Mouse (Mus musculus): ENCODE results near the gene Lrrc55. TPM values are rescaled to one million over a fixed set of nuclear protein-coding genes. Genes with fewer than 3 reads are reported as not detected.
A peak's percentile ranks its signal among the peaks of the same experiment; 100 is the strongest.
"Not testable (repeated sequence)": the region's sequence is repeated elsewhere in the genome, so short reads cannot be mapped to it uniquely, and the experiment has no call there.

The Lrrc55 gene
- polyA plus RNA-seq (2012; rRNA removed): 0.52 and 0.61 TPM in 2 replicates

DNA sequence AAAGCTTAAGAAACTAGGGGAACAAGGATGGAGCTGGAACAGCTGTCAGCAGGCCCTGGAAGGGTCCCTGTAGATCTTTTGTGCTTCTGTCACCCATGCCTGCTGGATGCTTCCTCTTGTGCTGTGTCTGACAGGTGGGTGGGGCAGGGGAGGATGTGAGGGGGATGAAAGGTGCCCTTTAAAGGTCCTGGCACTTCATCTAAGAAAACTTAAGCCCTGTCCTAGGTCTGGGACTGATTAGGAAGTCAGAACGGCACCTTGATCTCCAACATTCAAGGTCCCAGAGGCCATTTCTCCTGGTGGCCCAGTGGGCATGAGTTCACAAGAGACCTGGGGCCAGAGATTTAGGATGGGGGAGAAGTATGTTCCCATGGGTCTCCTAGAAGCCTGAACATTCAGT is at the start of gene Lrrc55:
Gene Lrrc55, minus strand, starts transcription at position 297 of the 400 bp plus-strand sequence.
- 81% methylated on average over 1 of the region's 1 CpGs for WGBS
- Histone ChIP-seq H3K27me3 (replicated peaks; ENCODE audit: control insufficient read depth, insufficient read depth, low read length) (no peaks in the 10 kb centered on the region), H3K36me3 (ENCODE audit: control insufficient read depth, insufficient read depth, low read length) (no peaks in the 10 kb centered on the region), H3K4me1 (ENCODE audit: control insufficient read depth, insufficient read depth, low read length) (no peaks in the 10 kb centered on the region), H3K4me3 (ENCODE audit: insufficient read depth, low read depth, low read length) (0 out of 2 replicates have a peak within 1 kb of the TSS, but pooled peaks have one; percentile 15), H3K27ac (ENCODE audit: insufficient read depth, low read depth, low read length) (no peak within 1 kb of the TSS)
- TF ChIP-seq CTCF (conservative IDR thresholded peaks at IDR 0.05; ENCODE audit: insufficient read depth, insufficient read length, low read depth, low read length) (no peak), POLR2A (IDR thresholded peaks at IDR 0.05; ENCODE audit: low read depth, low read length) (no peak)
- no peak for DNase-seq

- Histone ChIP-seq H3K27me3 (replicated peaks; ENCODE audit: control insufficient read depth, insufficient read depth, low read length) (no peaks in the 10 kb centered on the region), H3K4me1 (ENCODE audit: control insufficient read depth, insufficient read depth, low read length) (no peaks in the 10 kb centered on the region), H3K4me3 (ENCODE audit: insufficient read depth, low read depth, low read length) (no peak overlapping the region), H3K27ac (ENCODE audit: insufficient read depth, low read depth, low read length) (no peak overlapping the region), H3K36me3 (ENCODE audit: control insufficient read depth, insufficient read depth, low read length) (no peaks in the 10 kb centered on the region)
- DNase-seq: peak; percentile 69
- TF ChIP-seq POLR2A (IDR thresholded peaks at IDR 0.05; ENCODE audit: low read depth, low read length) (no peak), CTCF (conservative IDR thresholded peaks at IDR 0.05; ENCODE audit: insufficient read depth, insufficient read length, low read depth, low read length) (peak; percentile 99)
- WGBS: under 1% methylated on average over 4 of the region's 4 CpGs
Observed at GRCm38 (mm10) chr2:85246506-85247082, 49.6 kb upstream of the Lrrc55 start.

- no peak overlapping the region for H3K27ac ChIP-seq (ENCODE audit: insufficient read depth, low read depth, low read length)
- WGBS: 73% methylated on average over 5 of the region's 5 CpGs
- no peaks in the 10 kb centered on the region for H3K36me3 ChIP-seq (ENCODE audit: control insufficient read depth, insufficient read depth, low read length)
- no peaks in the 10 kb centered on the region for H3K4me1 ChIP-seq (ENCODE audit: control insufficient read depth, insufficient read depth, low read length)
- DNase-seq: no peak
- H3K27me3 ChIP-seq (replicated peaks; ENCODE audit: control insufficient read depth, insufficient read depth, low read length): no peaks in the 10 kb centered on the region; the same call in 1 of the 2 replicates
- no peak for TF ChIP-seq CTCF (conservative IDR thresholded peaks at IDR 0.05; ENCODE audit: insufficient read depth, insufficient read length, low read depth, low read length)
- TF ChIP-seq POLR2A (IDR thresholded peaks at IDR 0.05; ENCODE audit: low read depth, low read length): no peak
- H3K4me3 ChIP-seq (ENCODE audit: insufficient read depth, low read depth, low read length): no peak overlapping the region
Observed at GRCm38 (mm10) chr2:85245737-85246136, 48.7 kb upstream of the Lrrc55 start.

DNA sequence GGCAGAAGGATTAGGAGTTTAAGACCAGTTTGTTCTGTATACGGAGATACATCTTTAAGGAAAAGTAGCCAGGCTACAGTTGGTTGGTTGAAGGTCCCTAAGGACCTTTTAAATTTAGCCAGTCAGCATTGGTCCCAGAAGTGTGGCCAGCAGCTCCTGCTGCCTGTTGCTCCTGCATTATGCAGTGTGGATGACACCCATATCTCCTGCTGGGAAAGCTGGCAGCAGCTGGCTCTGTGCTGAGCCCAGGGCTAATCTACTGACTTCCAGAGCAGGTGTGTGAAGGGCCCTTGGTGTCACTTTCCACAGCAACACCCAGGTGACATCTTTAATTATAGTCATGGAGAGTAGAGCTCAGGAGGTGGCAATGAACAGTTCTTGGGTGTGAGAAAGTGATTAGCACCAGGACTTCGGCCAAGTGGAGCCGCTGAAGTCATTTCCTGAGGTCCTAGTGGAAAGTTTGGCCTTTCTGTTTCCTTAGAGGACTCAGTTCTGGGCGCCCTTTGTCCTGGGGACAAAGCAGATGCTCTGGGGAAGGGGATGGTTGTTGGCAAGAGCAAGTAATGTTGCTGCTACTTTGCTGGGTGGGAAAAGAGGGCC is 41.2 kb upstream of the Lrrc55 start:
- DNase-seq: peak; percentile 20
- no peak for TF ChIP-seq CTCF (conservative IDR thresholded peaks at IDR 0.05; ENCODE audit: insufficient read depth, insufficient read length, low read depth, low read length)
- WGBS: 22% methylated on average over 4 of the region's 4 CpGs
- Histone ChIP-seq H3K4me3 (ENCODE audit: insufficient read depth, low read depth, low read length) (no peak overlapping the region), H3K27me3 (replicated peaks; ENCODE audit: control insufficient read depth, insufficient read depth, low read length) (no peaks in the 10 kb centered on the region; the same call in 1 of the 2 replicates), H3K36me3 (ENCODE audit: control insufficient read depth, insufficient read depth, low read length) (no peaks in the 10 kb centered on the region), H3K27ac (ENCODE audit: insufficient read depth, low read depth, low read length) (no peak overlapping the region), H3K4me1 (ENCODE audit: control insufficient read depth, insufficient read depth, low read length) (no peaks in the 10 kb centered on the region)

DNA sequence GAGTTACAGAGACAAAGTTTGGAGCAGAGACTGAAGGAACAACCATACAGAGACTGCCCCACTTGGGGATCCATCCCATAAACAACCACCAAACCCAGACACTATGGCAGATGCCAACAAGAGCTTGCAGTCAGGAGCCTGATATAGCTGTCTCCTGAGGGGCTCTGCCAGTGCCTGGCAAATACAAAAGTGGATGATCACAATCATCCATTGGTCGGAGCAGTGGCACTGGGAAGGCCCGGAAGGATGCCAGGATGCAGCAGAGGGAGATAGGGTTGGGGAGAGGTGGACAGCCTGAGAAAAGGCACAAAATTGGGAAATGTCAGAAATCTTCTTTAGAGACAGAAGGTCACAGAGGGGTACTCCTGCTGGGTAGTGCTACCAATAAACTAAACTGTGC is 40.2 kb upstream of the Lrrc55 start:
- not testable (repeated sequence) for H3K36me3 ChIP-seq (ENCODE audit: control insufficient read depth, insufficient read depth, low read length); H3K27me3 ChIP-seq (replicated peaks; ENCODE audit: control insufficient read depth, insufficient read depth, low read length); H3K27ac ChIP-seq (ENCODE audit: insufficient read depth, low read depth, low read length); DNase-seq; H3K4me3 ChIP-seq (ENCODE audit: insufficient read depth, low read depth, low read length); H3K4me1 ChIP-seq (ENCODE audit: control insufficient read depth, insufficient read depth, low read length)
- 93% methylated on average over 2 of the region's 2 CpGs for WGBS

DNA sequence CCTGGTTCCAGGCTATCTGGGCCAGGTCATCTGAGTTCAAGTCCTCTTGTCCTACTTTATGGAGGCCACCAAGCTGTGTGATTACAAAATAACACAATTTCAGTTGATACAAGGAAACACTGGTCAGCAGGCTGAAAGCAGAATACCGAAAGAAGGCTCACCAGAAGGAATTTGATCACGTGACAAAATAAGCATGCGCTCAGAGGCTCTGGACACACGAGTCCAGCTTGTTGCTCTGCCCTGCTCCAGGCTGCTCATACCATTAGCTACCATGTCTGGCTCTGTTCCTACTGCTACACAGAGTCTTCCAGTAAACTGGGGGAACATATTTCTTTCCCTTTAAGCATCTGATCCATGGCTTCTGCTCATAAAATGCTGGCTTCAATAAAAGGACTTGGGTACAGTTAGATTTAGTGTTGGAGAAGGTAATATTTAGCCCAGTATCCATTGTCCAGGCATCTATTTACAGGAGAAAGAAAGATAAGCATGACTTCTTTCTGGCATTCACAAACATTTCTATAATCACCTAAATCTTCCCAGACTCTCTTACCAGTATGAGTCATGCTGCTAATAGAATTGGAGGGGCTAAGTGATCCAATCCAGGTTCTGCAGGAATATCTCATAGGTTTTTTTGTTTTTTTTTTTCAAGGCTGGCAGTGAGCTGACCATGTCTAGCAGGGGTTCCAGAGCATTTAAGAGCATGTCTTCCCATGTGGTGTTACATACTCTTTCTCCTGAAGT is 33.9 kb upstream of the Lrrc55 start:
- Histone ChIP-seq H3K36me3 (ENCODE audit: control insufficient read depth, insufficient read depth, low read length) (no peaks in the 10 kb centered on the region), H3K27me3 (replicated peaks; ENCODE audit: control insufficient read depth, insufficient read depth, low read length) (no peaks in the 10 kb centered on the region), H3K4me1 (ENCODE audit: control insufficient read depth, insufficient read depth, low read length) (no peaks in the 10 kb centered on the region), H3K4me3 (ENCODE audit: insufficient read depth, low read depth, low read length) (no peak overlapping the region), H3K27ac (ENCODE audit: insufficient read depth, low read depth, low read length) (no peak overlapping the region)
- WGBS: 54% methylated on average over 4 of the region's 4 CpGs
- TF ChIP-seq POLR2A (IDR thresholded peaks at IDR 0.05; ENCODE audit: low read depth, low read length) (no peak), CTCF (conservative IDR thresholded peaks at IDR 0.05; ENCODE audit: insufficient read depth, insufficient read length, low read depth, low read length) (no peak)
- DNase-seq: no peak

DNA sequence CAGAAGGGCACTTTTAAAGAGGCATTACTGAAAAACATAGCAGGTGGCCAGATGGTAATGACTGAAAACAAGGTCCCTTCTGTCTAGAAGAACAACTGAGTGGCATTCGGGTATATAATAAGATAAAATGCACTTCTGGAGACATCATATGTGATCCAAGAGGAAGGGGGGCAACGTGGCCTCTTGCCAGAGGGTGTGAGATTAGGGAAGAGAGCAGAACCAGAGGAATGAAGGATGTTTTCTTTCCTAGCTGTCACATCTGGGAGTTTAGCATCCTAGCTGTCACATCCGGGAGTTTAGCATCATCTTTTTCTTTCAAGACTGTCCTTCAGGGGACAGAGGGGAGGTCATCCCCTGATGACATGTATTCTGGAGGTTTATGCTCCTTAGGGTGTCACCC is 32.6 kb upstream of the Lrrc55 start:
- H3K27me3 ChIP-seq (replicated peaks; ENCODE audit: control insufficient read depth, insufficient read depth, low read length): no peaks in the 10 kb centered on the region
- 59% methylated on average over 3 of the region's 3 CpGs for WGBS
- no peak overlapping the region for H3K4me3 ChIP-seq (ENCODE audit: insufficient read depth, low read depth, low read length)
- no peak overlapping the region for H3K27ac ChIP-seq (ENCODE audit: insufficient read depth, low read depth, low read length)
- DNase-seq: no peak
- H3K4me1 ChIP-seq (ENCODE audit: control insufficient read depth, insufficient read depth, low read length): no peaks in the 10 kb centered on the region
- H3K36me3 ChIP-seq (ENCODE audit: control insufficient read depth, insufficient read depth, low read length): no peaks in the 10 kb centered on the region
- TF ChIP-seq CTCF (conservative IDR thresholded peaks at IDR 0.05; ENCODE audit: insufficient read depth, insufficient read length, low read depth, low read length): no peak
- TF ChIP-seq POLR2A (IDR thresholded peaks at IDR 0.05; ENCODE audit: low read depth, low read length): no peak
